In genomic region chr11:84943948-84944347, GRCm38 (mm10) we compare ENCODE assay signal across 7 mouse cellular contexts. TPM values are rescaled to one million over a fixed set of nuclear protein-coding genes. Genes with fewer than 3 reads are reported as not detected.
A peak's percentile ranks its signal among the peaks of the same experiment; 100 is the strongest.
DNase-seq lines count a peak whose midpoint lies in the region; ATAC-seq lines count a peak whose summit lies in the region.

No protein-coding gene starts in this region.

- DNase-seq in MEL-GATA-1-ER (ENCODE audit: extremely low read depth, low read depth): peak; percentile 24
- DNase-seq in c-Kit-positive CD71-positive TER-119-negative erythroid progenitor cells, embryonic 14.5 days (ENCODE audit: low read depth): peak; percentile 49
- peak; percentile 79 for DNase-seq in kidney, postnatal 14 days
- no peak for DNase-seq in cerebellum, adult 9-10 months

- ATAC-seq in heart, embryonic 16.5 days (replicated peaks; ENCODE audit: extremely low read depth, insufficient read depth, low FRiP score): no peak
- peak; percentile 95 for ATAC-seq in megakaryocyte progenitor cell, adult 5-6 weeks (replicated peaks; ENCODE audit: poor library complexity)
- ATAC-seq in stomach, embryonic 15.5 days (ENCODE audit: insufficient read depth, low FRiP score, low read depth): no peak

- H3K9ac ChIP-seq in heart, embryonic 16.5 days (ENCODE audit: low read length): no peak overlapping the region
- no peak overlapping the region for H3K9ac ChIP-seq in stomach, embryonic 15.5 days

- no peak overlapping the region for H3K4me3 ChIP-seq in heart, embryonic 16.5 days (ENCODE audit: low read length)
- H3K4me3 ChIP-seq in stomach, embryonic 15.5 days (replicated peaks): no peak overlapping the region

- H3K9me3 ChIP-seq in heart, embryonic 16.5 days (replicated peaks; ENCODE audit: control insufficient read depth, low read length): 0 out of 2 replicates have a peak, but pooled peaks cover 2% of the 10 kb centered on the region
- no peaks in the 10 kb centered on the region for H3K9me3 ChIP-seq in stomach, embryonic 15.5 days

- no peaks in the 10 kb centered on the region for H3K4me1 ChIP-seq in heart, embryonic 16.5 days (ENCODE audit: control insufficient read depth, insufficient read depth, low read length)
- no peaks in the 10 kb centered on the region for H3K4me1 ChIP-seq in stomach, embryonic 15.5 days

- WGBS in heart, embryonic 16.5 days: 0% methylated on average over 15 of the region's 15 CpGs
- WGBS in stomach, embryonic 15.5 days: under 1% methylated on average over 15 of the region's 15 CpGs

- peak overlapping the region; percentile 40; the same call in 1 of the 2 replicates for H3K4me2 ChIP-seq in heart, embryonic 16.5 days (ENCODE audit: low read depth, low read length)
- H3K4me2 ChIP-seq in stomach, embryonic 15.5 days: peak overlapping the region; percentile 25; the same call in 1 of the 2 replicates

- no peak overlapping the region for H3K27ac ChIP-seq in heart, embryonic 16.5 days (ENCODE audit: low read length)
- no peak overlapping the region for H3K27ac ChIP-seq in stomach, embryonic 15.5 days

- peaks cover 18% of the 10 kb centered on the region for H3K27me3 ChIP-seq in heart, embryonic 16.5 days (ENCODE audit: control insufficient read depth, insufficient read depth, low read length)
- peaks cover 14% of the 10 kb centered on the region for H3K27me3 ChIP-seq in stomach, embryonic 15.5 days (replicated peaks)

- no peaks in the 10 kb centered on the region for H3K36me3 ChIP-seq in heart, embryonic 16.5 days (ENCODE audit: control insufficient read depth, insufficient read depth)
- H3K36me3 ChIP-seq in stomach, embryonic 15.5 days: no peaks in the 10 kb centered on the region

RNA-seq across cellular contexts. Expression of gene Car4, which starts 13.6 kb away (rescaled TPM):
- 1.0 and 1.1 TPM in 2 replicates for polyA plus RNA-seq in heart, embryonic 16.5 days (2015; fragmentation: Nextera tagmentation; extraction: Ambion mirVana)
- not detected in 2 replicates for total RNA-seq in megakaryocyte progenitor cell, adult 5-6 weeks (2015)
- not detected in 2 replicates for total RNA-seq in megakaryocyte progenitor cell, adult 5-6 weeks (2017)
- polyA plus RNA-seq in stomach, embryonic 15.5 days (2015; fragmentation: Nextera tagmentation; extraction: Ambion mirVana): 0.49 and 0.51 TPM in 2 replicates

RNA-seq across cellular contexts. Expression of gene Znhit3, which starts 27.8 kb away (rescaled TPM):
- 37.6 and 38.0 TPM in 2 replicates for polyA plus RNA-seq in heart, embryonic 16.5 days (2015; fragmentation: Nextera tagmentation; extraction: Ambion mirVana)
- 43.9 and 48.9 TPM in 2 replicates for total RNA-seq in megakaryocyte progenitor cell, adult 5-6 weeks (2015)
- total RNA-seq in megakaryocyte progenitor cell, adult 5-6 weeks (2017): 27.1 and 32.3 TPM in 2 replicates
- 52.9 and 56.9 TPM in 2 replicates for polyA plus RNA-seq in stomach, embryonic 15.5 days (2015; fragmentation: Nextera tagmentation; extraction: Ambion mirVana)
